Mouse (Mus musculus) megakaryocyte, embryonic 14.5 days (primary cell): ENCODE measurements around the gene Gm43552. TPM values are rescaled to one million over a fixed set of nuclear protein-coding genes. Genes with fewer than 3 reads are reported as not detected.
A peak's percentile ranks its signal among the peaks of the same experiment; 100 is the strongest.

Source experiments
- H3K27me3 ChIP-seq: replicated peaks from 2 replicates; pipeline ENCODE3; 2012; ENCODE audit warnings: inconsistent platforms
- H3K36me3 ChIP-seq: replicated peaks from 2 replicates; pipeline ENCODE3; 2012; ENCODE audit warnings: low read length, inconsistent platforms, mixed read lengths
- H3K4me1 ChIP-seq: 2 replicates; pipeline ENCODE4 v1.6.1; 2012; ENCODE audit warnings: inconsistent platforms
- H3K4me3 ChIP-seq: replicated peaks from 2 replicates; pipeline ENCODE3; 2012; ENCODE audit warnings: moderate library complexity, mild to moderate bottlenecking, inconsistent platforms
- H3K9me3 ChIP-seq: 2 replicates; pipeline ENCODE4 v1.6.1; 2012; ENCODE audit warnings: inconsistent platforms
- FLI1 ChIP-seq: IDR thresholded peaks from 2 replicates; pipeline ENCODE4 v1.6.1; 2012; ENCODE audit warnings: low read length, inconsistent platforms, mixed read lengths
- GATA1 ChIP-seq: IDR thresholded peaks from 3 replicates; pipeline ENCODE4 v1.6.1; 2012; ENCODE audit warnings: mixed read lengths, low read length, inconsistent platforms, borderline replicate concordance
- polyA plus RNA-seq: library from polyadenylated mRNA; stranded (reverse); fragments of >175 nt; gene quantifications from 2 replicates; pipeline ENCODE4 v1.2.3, GENCODE M21; 2012; ENCODE audit warnings: low replicate concordance; ENCODE audit not compliant: insufficient read depth

Gm43552 gene
- polyA plus RNA-seq, 1 experiment: 52.6 TPM

DNA sequence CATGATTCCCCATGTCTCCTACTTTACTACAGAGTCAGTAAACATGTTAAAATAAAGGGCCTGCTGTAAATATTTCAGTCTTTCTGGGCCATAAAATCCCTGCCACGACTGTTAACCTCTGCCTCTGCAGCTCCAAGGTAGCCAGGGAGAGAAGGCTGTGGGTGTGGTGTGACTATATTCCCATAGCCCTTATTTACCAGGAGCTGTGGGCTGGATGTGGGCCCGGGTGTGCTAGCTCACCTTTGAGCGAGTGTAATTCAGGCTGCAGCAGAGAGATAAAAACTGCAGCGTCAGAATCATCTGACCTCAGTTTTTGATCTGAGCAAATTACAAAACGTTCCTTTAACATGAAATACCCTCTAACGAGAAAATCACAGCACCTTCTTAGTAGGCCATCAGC is 71.8 kb downstream of the Gm43552 start:
- H3K36me3 ChIP-seq: peaks cover 65% of the 10 kb centered on the region
- H3K27me3 ChIP-seq: no peaks in the 10 kb centered on the region
- no peak overlapping the region for H3K4me3 ChIP-seq
- H3K9me3 ChIP-seq: no peaks in the 10 kb centered on the region
- H3K4me1 ChIP-seq: peaks cover 5% of the 10 kb centered on the region
- TF ChIP-seq GATA1 (no peak), FLI1 (no peak)

DNA sequence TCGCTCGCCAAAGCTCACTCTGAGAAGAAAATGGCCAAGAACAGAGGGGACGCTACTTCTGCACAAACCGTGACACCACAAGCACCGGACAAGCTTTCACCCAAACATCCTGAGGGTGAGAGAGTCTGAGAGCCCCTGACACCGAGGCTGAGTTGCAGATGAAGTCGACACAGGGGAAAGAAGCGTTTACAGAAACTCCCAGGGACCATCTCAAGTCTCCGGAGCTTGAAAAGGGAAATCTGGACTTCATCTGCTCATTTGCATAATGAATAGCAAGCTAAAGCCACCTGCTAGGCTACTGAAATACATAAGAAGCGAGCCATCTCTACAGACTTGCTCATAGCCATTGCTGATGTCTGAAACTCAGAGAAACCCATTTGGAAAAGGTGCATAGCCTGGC is 73.5 kb downstream of the Gm43552 start:
- Histone ChIP-seq H3K36me3 (peaks cover 64% of the 10 kb centered on the region), H3K9me3 (no peaks in the 10 kb centered on the region), H3K4me3 (no peak overlapping the region), H3K4me1 (peaks cover 12% of the 10 kb centered on the region), H3K27me3 (no peaks in the 10 kb centered on the region)
- TF ChIP-seq FLI1: no peak
- no peak for TF ChIP-seq GATA1

DNA sequence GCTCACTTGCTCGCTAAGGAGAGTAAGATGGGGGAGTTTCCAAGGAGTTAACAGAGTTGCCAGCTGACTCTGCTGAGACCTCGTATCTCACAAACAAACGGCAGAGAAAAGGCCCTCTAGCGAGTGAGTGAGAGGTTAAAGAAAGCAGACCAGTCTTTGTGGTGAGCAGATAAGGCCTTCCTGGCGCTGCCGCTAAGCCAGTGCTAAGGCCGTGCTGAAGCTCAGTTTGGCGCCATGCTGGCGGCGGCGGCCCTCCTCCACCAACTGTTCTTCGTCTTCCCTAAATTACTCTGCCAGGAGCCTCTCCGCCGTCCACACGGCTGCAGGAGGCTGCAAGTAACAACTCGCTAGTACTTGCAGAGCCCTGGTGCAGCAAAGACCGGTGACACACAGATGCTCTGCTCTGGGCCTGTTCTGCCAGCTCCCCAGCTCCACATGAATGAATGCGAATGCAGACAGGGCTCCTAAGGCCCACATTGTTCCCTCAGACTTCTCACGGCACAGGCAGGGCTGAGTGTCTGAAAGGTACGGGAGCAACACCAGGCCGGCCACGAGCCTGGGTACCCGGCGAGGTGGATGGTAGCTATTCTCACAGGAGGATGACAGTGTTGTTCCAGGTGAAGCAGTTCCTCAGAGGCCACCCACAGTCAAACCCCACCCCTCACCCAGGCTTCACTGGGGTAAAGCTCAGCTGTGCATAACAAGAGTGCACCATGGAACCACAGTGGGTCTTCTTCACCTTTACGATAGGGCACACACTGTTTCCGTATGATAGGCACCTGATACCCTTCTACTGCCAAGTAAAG is 76.8 kb downstream of the Gm43552 start:
- Histone ChIP-seq H3K36me3 (peaks cover 50% of the 10 kb centered on the region), H3K9me3 (no peaks in the 10 kb centered on the region), H3K27me3 (no peaks in the 10 kb centered on the region), H3K4me1 (peaks cover 12% of the 10 kb centered on the region), H3K4me3 (no peak overlapping the region)
- TF ChIP-seq GATA1 (no peak), FLI1 (no peak)

GRCm38 (mm10) chr5:65407989-65408388 is 84.6 kb downstream of the Gm43552 start:
- no peaks in the 10 kb centered on the region for H3K27me3 ChIP-seq
- TF ChIP-seq GATA1 (no peak), FLI1 (no peak)
- H3K4me1 ChIP-seq: no peaks in the 10 kb centered on the region
- no peak overlapping the region for H3K4me3 ChIP-seq
- no peaks in the 10 kb centered on the region for H3K9me3 ChIP-seq
- peaks cover 82% of the 10 kb centered on the region for H3K36me3 ChIP-seq

GRCm38 (mm10) chr5:65401251-65401994 is 91.2 kb downstream of the Gm43552 start:
- no peak overlapping the region for H3K4me3 ChIP-seq
- H3K36me3 ChIP-seq: peaks cover 92% of the 10 kb centered on the region
- no peaks in the 10 kb centered on the region for H3K27me3 ChIP-seq
- TF ChIP-seq FLI1 (no peak), GATA1 (no peak)
- peaks cover 8% of the 10 kb centered on the region for H3K4me1 ChIP-seq
- no peaks in the 10 kb centered on the region for H3K9me3 ChIP-seq

DNA sequence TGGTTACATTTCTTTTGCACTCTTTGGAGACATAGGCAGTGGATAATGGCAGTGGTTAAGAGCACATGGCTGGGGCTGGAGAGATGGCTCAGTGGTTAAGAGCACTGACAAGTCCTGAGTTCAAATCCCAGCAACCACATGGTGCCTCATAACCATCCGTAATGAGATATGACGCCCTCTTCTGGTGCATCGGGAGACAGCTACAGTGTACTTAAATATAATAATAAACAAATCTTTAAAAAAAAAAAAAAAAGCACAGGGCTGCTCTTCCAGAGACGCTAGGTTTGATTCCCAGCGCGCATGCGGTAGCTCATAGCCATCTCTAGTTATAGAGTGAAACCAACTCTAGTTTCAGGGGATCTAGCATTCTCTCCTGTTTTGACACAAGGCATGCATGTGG is 98.2 kb downstream of the Gm43552 start:
- TF ChIP-seq GATA1 (no peak), FLI1 (no peak)
- no peaks in the 10 kb centered on the region for H3K9me3 ChIP-seq
- peaks cover 63% of the 10 kb centered on the region for H3K36me3 ChIP-seq
- H3K27me3 ChIP-seq: no peaks in the 10 kb centered on the region
- H3K4me1 ChIP-seq: peaks cover 17% of the 10 kb centered on the region
- no peak overlapping the region for H3K4me3 ChIP-seq

- Histone ChIP-seq H3K27me3 (no peaks in the 10 kb centered on the region), H3K9me3 (no peaks in the 10 kb centered on the region), H3K4me1 (peaks cover 39% of the 10 kb centered on the region), H3K36me3 (peaks cover 66% of the 10 kb centered on the region), H3K4me3 (peak overlapping the region; percentile 96)
- TF ChIP-seq FLI1 (no peak), GATA1 (no peak)
These were observed 100.9 kb downstream of the Gm43552 start for GRCm38 (mm10) chr5:65391753-65392152.

- peaks cover 39% of the 10 kb centered on the region for H3K4me1 ChIP-seq
- TF ChIP-seq FLI1 (0 out of 2 replicates have a peak, but pooled peaks have one; percentile 10), GATA1 (no peak)
- H3K4me3 ChIP-seq: peak within 1 kb of the TSS; percentile 96
- H3K27me3 ChIP-seq: no peaks in the 10 kb centered on the region
- no peaks in the 10 kb centered on the region for H3K9me3 ChIP-seq
- peaks cover 59% of the 10 kb centered on the region for H3K36me3 ChIP-seq
These were observed 101.7 kb downstream of the Gm43552 start, which contains the start of the genes Rpl9 and Lias for GRCm38 (mm10) chr5:65390648-65391644. Rpl9 (minus strand) TSS chr5:65391444. Lias (plus strand) TSS chr5:65391497.
